Mouse (Mus musculus) lung, embryonic 16.5 days (tissue): ENCODE measurements around the gene Diras1. TPM values are rescaled to one million over a fixed set of nuclear protein-coding genes. Genes with fewer than 3 reads are reported as not detected.

Experiments
- ATAC-seq: fragments of 200-750 bp; cut with Nextera tagmentation; 2 replicates; pipeline ENCODE4 v1.8.0; 2017; ENCODE audit warnings: low read depth, mild to moderate bottlenecking, moderate library complexity
- H3K27ac ChIP-seq: fragments of 300-500 bp; sonication (generic); 2 replicates; pipeline ENCODE4 v1.5.1; 2014; ENCODE audit warnings: mild to moderate bottlenecking, control low read depth, low read length
- H3K27me3 ChIP-seq: fragments of 300-500 bp; sonication (generic); 2 replicates; pipeline ENCODE4 v1.6.1; 2014; ENCODE audit warnings: low read depth, low read length, mixed read lengths; ENCODE audit not compliant: control insufficient read depth, insufficient read depth
- H3K36me3 ChIP-seq: fragments of 300-500 bp; sonication (generic); 2 replicates; pipeline ENCODE4 v1.6.1; 2014; ENCODE audit warnings: low read length; ENCODE audit not compliant: control insufficient read depth, insufficient read depth
- H3K4me1 ChIP-seq: fragments of 300-500 bp; sonication (generic); replicated peaks from 2 replicates; pipeline ENCODE4 v1.6.1; 2014; ENCODE audit warnings: low read length, mixed read lengths; ENCODE audit not compliant: control insufficient read depth, insufficient read depth
- H3K4me2 ChIP-seq: fragments of 300-500 bp; sonication (generic); 2 replicates; pipeline ENCODE4 v1.6.1; 2014; ENCODE audit warnings: low read depth, low read length, control low read depth
- H3K4me3 ChIP-seq: fragments of 300-500 bp; sonication (generic); 2 replicates; pipeline ENCODE4 v1.5.1; 2014; ENCODE audit warnings: mild to moderate bottlenecking, low read length, control low read depth
- H3K9ac ChIP-seq: fragments of 300-500 bp; sonication (generic); 2 replicates; pipeline ENCODE4 v1.6.1; 2014; ENCODE audit warnings: low read length, control low read depth
- H3K9me3 ChIP-seq: fragments of 300-500 bp; sonication (generic); 2 replicates; pipeline ENCODE4 v1.6.1; 2016; ENCODE audit warnings: low read length; ENCODE audit not compliant: control insufficient read depth
- WGBS: fragments of 180-500 bp; shearing (Covaris S2); extraction: QIAGEN DNeasy Blood & Tissue Kit; methylation state at CpG from one replicate; pipeline ENCODE4 v1.1.7; 2014; 5-methylcytosine and 5-hydroxymethylcytosine counted together
- polyA plus RNA-seq: library from polyadenylated mRNA; unstranded; fragments of >200 nt; fragmentation: Nextera tagmentation; extraction: Ambion mirVana; gene quantifications from 2 replicates; pipeline ENCODE4 v1.2.1, GENCODE M21; 2015

Gene Diras1
- polyA plus RNA-seq, 1 experiment from 2014 or later, result 0.11 TPM

GRCm38 (mm10) chr10:81021547-81022110 is 3.8 kb downstream of the Diras1 start:
- Histone ChIP-seq H3K27me3 (peaks cover 30% of the 10 kb centered on the region), H3K4me2 (no peak overlapping the region), H3K27ac (no peak overlapping the region), H3K4me1 (no peaks in the 10 kb centered on the region), H3K9ac (no peak overlapping the region), H3K4me3 (no peak overlapping the region), H3K9me3 (no peaks in the 10 kb centered on the region), H3K36me3 (no peaks in the 10 kb centered on the region)
- no peak for ATAC-seq
- WGBS, result 12% methylated on average over 26 of the region's 26 CpGs

- Histone ChIP-seq H3K4me2 (no peak overlapping the region), H3K27me3 (peaks cover 23% of the 10 kb centered on the region), H3K4me3 (no peak overlapping the region), H3K27ac (no peak overlapping the region), H3K9me3 (no peaks in the 10 kb centered on the region), H3K36me3 (no peaks in the 10 kb centered on the region), H3K4me1 (0 out of 2 replicates have a peak, but pooled peaks cover 1% of the 10 kb centered on the region), H3K9ac (no peak overlapping the region)
- no peak for ATAC-seq
- WGBS, result 41% methylated on average over 2 of the region's 2 CpGs
These were observed 5.3 kb downstream of the Diras1 start for GRCm38 (mm10) chr10:81020207-81020606.

GRCm38 (mm10) chr10:81019687-81020086 is 5.8 kb downstream of the Diras1 start:
- no peak overlapping the region for H3K4me2 ChIP-seq
- no peak for ATAC-seq
- no peak overlapping the region for H3K4me3 ChIP-seq
- H3K27me3 ChIP-seq, result peaks cover 20% of the 10 kb centered on the region
- H3K9me3 ChIP-seq, result no peaks in the 10 kb centered on the region
- 74% methylated on average over 6 of the region's 6 CpGs for WGBS
- no peak overlapping the region for H3K27ac ChIP-seq
- no peaks in the 10 kb centered on the region for H3K36me3 ChIP-seq
- H3K4me1 ChIP-seq, result peaks cover 5% of the 10 kb centered on the region; the same call in 1 of the 2 replicates
- no peak overlapping the region for H3K9ac ChIP-seq

- ATAC-seq, result no peak
- H3K4me3 ChIP-seq, result no peak overlapping the region
- 40% methylated on average over 10 of the region's 10 CpGs for WGBS
- no peak overlapping the region for H3K27ac ChIP-seq
- no peak overlapping the region for H3K9ac ChIP-seq
- no peaks in the 10 kb centered on the region for H3K36me3 ChIP-seq
- H3K9me3 ChIP-seq, result no peaks in the 10 kb centered on the region
- H3K27me3 ChIP-seq, result peaks cover 10% of the 10 kb centered on the region
- H3K4me2 ChIP-seq, result no peak overlapping the region
- H3K4me1 ChIP-seq, result peaks cover 7% of the 10 kb centered on the region; the same call in 1 of the 2 replicates
These were observed 7.1 kb downstream of the Diras1 start for GRCm38 (mm10) chr10:81018326-81018725.

GRCm38 (mm10) chr10:81016645-81017044 is 8.8 kb downstream of the Diras1 start:
- peaks cover 7% of the 10 kb centered on the region; the same call in 1 of the 2 replicates for H3K4me1 ChIP-seq
- no peaks in the 10 kb centered on the region for H3K9me3 ChIP-seq
- no peak overlapping the region for H3K4me2 ChIP-seq
- no peak overlapping the region for H3K27ac ChIP-seq
- H3K36me3 ChIP-seq, result no peaks in the 10 kb centered on the region
- H3K27me3 ChIP-seq, result no peaks in the 10 kb centered on the region; the same call in 1 of the 2 replicates
- ATAC-seq, result no peak
- no peak overlapping the region for H3K9ac ChIP-seq
- H3K4me3 ChIP-seq, result no peak overlapping the region
- 9% methylated on average over 7 of the region's 7 CpGs for WGBS

- no peaks in the 10 kb centered on the region for H3K36me3 ChIP-seq
- no peak overlapping the region for H3K27ac ChIP-seq
- 91% methylated on average over 2 of the region's 2 CpGs for WGBS
- no peak for ATAC-seq
- peaks cover 7% of the 10 kb centered on the region; the same call in 1 of the 2 replicates for H3K4me1 ChIP-seq
- H3K9ac ChIP-seq, result no peak overlapping the region
- no peak overlapping the region for H3K4me2 ChIP-seq
- no peaks in the 10 kb centered on the region for H3K27me3 ChIP-seq
- H3K4me3 ChIP-seq, result no peak overlapping the region
- H3K9me3 ChIP-seq, result no peaks in the 10 kb centered on the region
These were observed 9.8 kb downstream of the Diras1 start for GRCm38 (mm10) chr10:81015666-81016065.

- peak; percentile 98 for ATAC-seq
- Histone ChIP-seq H3K27me3 (no peaks in the 10 kb centered on the region), H3K9me3 (no peaks in the 10 kb centered on the region), H3K4me3 (peak within 1 kb of the TSS; percentile 52), H3K9ac (peak within 1 kb of the TSS; percentile 58), H3K27ac (no peak within 1 kb of the TSS), H3K36me3 (no peaks in the 10 kb centered on the region), H3K4me1 (peaks cover 7% of the 10 kb centered on the region; the same call in 1 of the 2 replicates), H3K4me2 (peak within 1 kb of the TSS; percentile 72)
- 9% methylated on average over 31 of the region's 31 CpGs for WGBS
These were observed 10.8 kb downstream of the Diras1 start, which contains the start of gene Gng7 for GRCm38 (mm10) chr10:81014393-81015384. Gene Gng7 (minus strand): TSS chr10:81014945.

- Histone ChIP-seq H3K9me3 (no peaks in the 10 kb centered on the region), H3K27me3 (no peaks in the 10 kb centered on the region), H3K27ac (no peak overlapping the region), H3K9ac (no peak overlapping the region), H3K36me3 (no peaks in the 10 kb centered on the region), H3K4me3 (no peak overlapping the region), H3K4me2 (no peak overlapping the region), H3K4me1 (peaks cover 7% of the 10 kb centered on the region; the same call in 1 of the 2 replicates)
- no peak for ATAC-seq
- 50% methylated on average over 6 of the region's 6 CpGs for whole genome bisulfite sequencing
These were observed 14.6 kb downstream of the Diras1 start for GRCm38 (mm10) chr10:81010851-81011250.

GRCm38 (mm10) chr10:81007240-81007639 is 18.2 kb downstream of the Diras1 start:
- ATAC-seq, result 0 out of 2 replicates have a peak, but pooled peaks have one; percentile 36
- H3K9ac ChIP-seq, result no peak overlapping the region
- no peaks in the 10 kb centered on the region for H3K4me1 ChIP-seq
- H3K4me2 ChIP-seq, result no peak overlapping the region
- WGBS, result 28% methylated on average over 7 of the region's 7 CpGs
- no peaks in the 10 kb centered on the region for H3K9me3 ChIP-seq
- no peaks in the 10 kb centered on the region for H3K36me3 ChIP-seq
- no peaks in the 10 kb centered on the region for H3K27me3 ChIP-seq
- no peak overlapping the region for H3K4me3 ChIP-seq
- no peak overlapping the region for H3K27ac ChIP-seq
